Mouse (Mus musculus): ENCODE results near the gene Ascc3. TPM values are rescaled to one million over a fixed set of nuclear protein-coding genes. Genes with fewer than 3 reads are reported as not detected.
A peak's percentile ranks its signal among the peaks of the same experiment; 100 is the strongest.

Ascc3 gene
- total RNA-seq, 1 experiment from 2014 or later: 45.5 TPM

DNA sequence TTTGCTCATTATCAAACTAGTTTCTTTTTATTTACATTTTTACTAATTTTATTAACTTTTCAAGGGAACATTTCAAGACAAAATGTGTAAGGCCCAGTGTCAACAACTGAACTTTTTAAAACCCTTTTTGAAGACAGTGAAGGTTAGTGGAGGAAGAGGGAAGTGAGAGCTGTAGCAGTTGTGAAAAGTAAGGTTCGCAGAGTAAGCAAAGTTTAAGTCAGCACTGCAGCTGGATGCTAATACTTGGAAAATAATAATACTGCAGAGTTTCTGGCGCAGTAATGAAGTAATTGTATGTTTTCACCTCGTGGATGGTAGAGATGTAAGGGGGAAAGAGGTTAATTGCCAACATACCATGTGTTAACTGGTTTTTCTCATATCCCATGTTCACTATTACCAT lies 112.4 kb downstream of the Ascc3 start:
- no peak for ATAC-seq (replicated peaks in 1 of 2; ENCODE audit: insufficient read depth in 1 of 2, low FRiP score in 2 of 2, low TSS enrichment in 1 of 2, low read depth in 1 of 2, poor library complexity in 2 of 2, severe bottlenecking in 2 of 2)

DNA sequence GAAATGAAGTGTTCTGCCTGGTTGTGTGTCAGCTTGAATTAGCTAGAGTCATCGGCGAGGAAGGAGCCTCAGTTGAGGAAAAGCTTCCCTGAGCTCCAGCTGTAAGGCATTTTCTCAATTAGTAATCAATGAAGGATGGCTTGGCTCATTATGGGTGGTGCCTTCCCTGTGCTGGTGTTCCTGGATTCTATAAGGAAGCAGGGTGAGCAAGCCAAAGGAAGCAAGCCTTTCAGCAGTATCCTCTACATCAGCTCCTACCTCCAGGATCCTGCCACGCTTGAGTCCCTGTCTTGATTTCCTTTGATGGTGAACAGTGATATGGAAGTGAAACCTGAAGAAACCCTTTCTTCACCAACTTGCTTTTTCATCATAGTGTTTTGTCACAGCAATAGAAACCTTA lies 118.8 kb downstream of the Ascc3 start:
- no peak for ATAC-seq (replicated peaks in 1 of 2; ENCODE audit: insufficient read depth in 1 of 2, low FRiP score in 2 of 2, low TSS enrichment in 1 of 2, low read depth in 1 of 2, poor library complexity in 2 of 2, severe bottlenecking in 2 of 2)

- ATAC-seq (replicated peaks in 1 of 2; ENCODE audit: insufficient read depth in 1 of 2, low FRiP score in 2 of 2, low TSS enrichment in 1 of 2, low read depth in 1 of 2, poor library complexity in 2 of 2, severe bottlenecking in 2 of 2): no peak
Observed at GRCm38 (mm10) chr10:50711765-50712164, 119.3 kb downstream of the Ascc3 start.

- ATAC-seq (replicated peaks in 1 of 2; ENCODE audit: insufficient read depth in 1 of 2, low FRiP score in 2 of 2, low TSS enrichment in 1 of 2, low read depth in 1 of 2, poor library complexity in 2 of 2, severe bottlenecking in 2 of 2): no peak
Observed at GRCm38 (mm10) chr10:50733459-50733858, 141.0 kb downstream of the Ascc3 start.

GRCm38 (mm10) chr10:50762069-50762468 lies 169.6 kb downstream of the Ascc3 start:
- no peak for ATAC-seq (replicated peaks in 1 of 2; ENCODE audit: insufficient read depth in 1 of 2, low FRiP score in 2 of 2, low TSS enrichment in 1 of 2, low read depth in 1 of 2, poor library complexity in 2 of 2, severe bottlenecking in 2 of 2)

DNA sequence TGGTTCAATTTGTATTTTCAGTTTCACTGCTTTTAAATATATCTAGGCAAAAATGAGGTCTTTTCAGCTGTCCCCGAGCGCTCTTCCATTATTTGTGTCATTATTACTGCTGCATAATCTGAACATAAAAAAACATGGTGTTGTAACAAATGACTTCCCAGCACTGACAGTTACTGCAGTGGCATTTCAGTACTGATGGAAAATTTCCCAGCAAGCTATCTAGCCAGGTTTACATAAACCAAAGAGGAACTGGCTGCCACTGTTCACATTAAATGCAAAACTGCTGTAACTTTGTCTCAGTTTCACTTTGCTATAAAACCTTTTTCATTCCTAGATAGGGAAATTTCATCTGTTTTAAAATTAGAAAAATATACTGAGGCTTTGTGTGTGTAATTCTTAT lies 170.5 kb downstream of the Ascc3 start:
- ATAC-seq (replicated peaks in 1 of 2; ENCODE audit: insufficient read depth in 1 of 2, low FRiP score in 2 of 2, low TSS enrichment in 1 of 2, low read depth in 1 of 2, poor library complexity in 2 of 2, severe bottlenecking in 2 of 2): peak; percentile 85 to 86

- ATAC-seq (replicated peaks in 1 of 2; ENCODE audit: insufficient read depth in 1 of 2, low FRiP score in 2 of 2, low TSS enrichment in 1 of 2, low read depth in 1 of 2, poor library complexity in 2 of 2, severe bottlenecking in 2 of 2): peak in 1 of 2 experiments; percentile 34; a peak in 1 of 4 replicates
Observed at GRCm38 (mm10) chr10:50763457-50764310, 171.2 kb downstream of the Ascc3 start.

DNA sequence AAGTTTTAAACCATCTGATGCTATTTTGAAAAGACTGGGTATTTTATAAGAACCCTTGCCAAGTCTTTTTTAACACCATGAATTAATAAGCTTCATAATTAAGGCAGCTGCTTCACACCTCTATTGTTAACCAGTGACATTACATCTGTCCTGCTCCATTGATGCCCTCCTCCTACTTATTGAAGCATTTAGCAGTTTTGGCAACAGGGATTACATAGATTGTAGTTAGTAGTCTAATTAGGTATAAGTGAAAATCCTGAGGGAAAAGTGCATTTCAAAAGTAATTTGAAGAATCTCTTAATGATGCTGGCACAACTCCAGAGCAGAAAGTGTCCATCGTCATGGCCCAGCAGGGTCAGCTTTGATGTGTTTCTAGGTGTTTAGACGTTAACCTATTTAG lies 180.3 kb downstream of the Ascc3 start:
- ATAC-seq (replicated peaks in 1 of 2; ENCODE audit: insufficient read depth in 1 of 2, low FRiP score in 2 of 2, low TSS enrichment in 1 of 2, low read depth in 1 of 2, poor library complexity in 2 of 2, severe bottlenecking in 2 of 2): no peak

GRCm38 (mm10) chr10:50773846-50774245 lies 181.4 kb downstream of the Ascc3 start:
- ATAC-seq (replicated peaks in 1 of 2; ENCODE audit: insufficient read depth in 1 of 2, low FRiP score in 2 of 2, low TSS enrichment in 1 of 2, low read depth in 1 of 2, poor library complexity in 2 of 2, severe bottlenecking in 2 of 2): no peak

GRCm38 (mm10) chr10:50792840-50793239 lies 200.4 kb downstream of the Ascc3 start:
- no peak for ATAC-seq (replicated peaks in 1 of 2; ENCODE audit: insufficient read depth in 1 of 2, low FRiP score in 2 of 2, low TSS enrichment in 1 of 2, low read depth in 1 of 2, poor library complexity in 2 of 2, severe bottlenecking in 2 of 2)

- no peak for ATAC-seq (replicated peaks in 1 of 2; ENCODE audit: insufficient read depth in 1 of 2, low FRiP score in 2 of 2, low TSS enrichment in 1 of 2, low read depth in 1 of 2, poor library complexity in 2 of 2, severe bottlenecking in 2 of 2)
Observed at GRCm38 (mm10) chr10:50801594-50801993, 209.1 kb downstream of the Ascc3 start.

GRCm38 (mm10) chr10:50802380-50802779 lies 209.9 kb downstream of the Ascc3 start:
- no peak for ATAC-seq (replicated peaks in 1 of 2; ENCODE audit: insufficient read depth in 1 of 2, low FRiP score in 2 of 2, low TSS enrichment in 1 of 2, low read depth in 1 of 2, poor library complexity in 2 of 2, severe bottlenecking in 2 of 2)

GRCm38 (mm10) chr10:50806166-50806565 lies 213.7 kb downstream of the Ascc3 start:
- no peak for ATAC-seq (replicated peaks in 1 of 2; ENCODE audit: insufficient read depth in 1 of 2, low FRiP score in 2 of 2, low TSS enrichment in 1 of 2, low read depth in 1 of 2, poor library complexity in 2 of 2, severe bottlenecking in 2 of 2)

DNA sequence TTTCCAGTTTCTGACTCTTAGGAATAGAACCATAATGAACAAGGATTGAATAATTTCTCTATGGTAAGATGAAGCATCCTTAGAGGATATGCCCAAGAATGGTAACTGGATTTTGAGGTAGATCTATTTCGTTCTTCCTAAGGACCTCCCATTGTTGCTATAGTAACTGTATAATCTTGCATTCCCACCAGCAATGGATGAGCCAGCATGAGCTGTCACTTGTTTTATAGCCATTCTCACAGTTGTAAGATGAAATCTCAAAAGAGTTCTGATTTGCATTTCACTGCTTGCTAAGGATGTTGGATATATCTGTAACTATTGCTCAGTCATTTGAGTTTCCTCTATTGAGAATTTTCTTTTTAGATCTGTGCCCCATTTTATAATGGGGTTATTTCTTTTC lies 229.9 kb downstream of the Ascc3 start:
- ATAC-seq (replicated peaks in 1 of 2; ENCODE audit: insufficient read depth in 1 of 2, low FRiP score in 2 of 2, low TSS enrichment in 1 of 2, low read depth in 1 of 2, poor library complexity in 2 of 2, severe bottlenecking in 2 of 2): no peak

DNA sequence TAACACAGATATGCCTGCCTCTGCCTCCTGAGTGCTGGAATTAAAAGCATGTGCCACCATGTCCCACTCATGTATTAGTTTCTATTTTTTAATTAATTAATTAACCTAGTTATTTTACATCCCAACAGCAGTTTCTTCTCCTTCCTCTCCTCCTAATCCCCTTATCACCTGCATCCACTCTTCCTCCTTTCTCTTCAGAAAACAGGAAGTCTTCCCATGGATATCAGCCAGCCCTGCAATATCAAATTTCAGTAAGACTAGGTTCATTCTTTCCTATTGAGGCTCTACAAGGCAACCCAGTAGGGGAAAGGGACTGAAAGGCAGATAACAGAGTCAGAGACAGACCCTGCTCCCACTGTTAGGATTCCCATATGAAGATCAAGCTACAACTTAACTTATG lies 234.4 kb downstream of the Ascc3 start:
- no peak for ATAC-seq (replicated peaks in 1 of 2; ENCODE audit: insufficient read depth in 1 of 2, low FRiP score in 2 of 2, low TSS enrichment in 1 of 2, low read depth in 1 of 2, poor library complexity in 2 of 2, severe bottlenecking in 2 of 2)

DNA sequence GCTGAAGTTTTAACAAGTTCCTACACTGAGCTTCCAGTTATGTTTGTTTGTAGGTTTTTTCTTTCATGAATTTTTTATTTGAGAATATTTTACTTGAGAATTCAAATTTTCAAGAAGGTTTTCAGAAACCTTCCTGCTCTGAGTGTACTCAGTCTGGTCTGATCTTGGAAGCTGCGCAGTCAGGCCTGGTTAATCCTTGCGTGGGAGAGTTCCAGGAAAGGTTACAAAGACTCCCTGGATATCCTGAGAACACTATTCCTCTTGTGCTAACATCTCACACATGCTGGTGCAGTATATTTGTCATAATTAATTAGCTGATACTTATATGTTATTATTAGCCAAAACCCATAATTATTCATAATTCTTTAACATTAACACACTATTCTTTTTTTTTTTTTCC lies 242.1 kb downstream of the Ascc3 start:
- no peak for ATAC-seq (replicated peaks in 1 of 2; ENCODE audit: insufficient read depth in 1 of 2, low FRiP score in 2 of 2, low TSS enrichment in 1 of 2, low read depth in 1 of 2, poor library complexity in 2 of 2, severe bottlenecking in 2 of 2)

- no peak for ATAC-seq (replicated peaks in 1 of 2; ENCODE audit: insufficient read depth in 1 of 2, low FRiP score in 2 of 2, low TSS enrichment in 1 of 2, low read depth in 1 of 2, poor library complexity in 2 of 2, severe bottlenecking in 2 of 2)
Observed at GRCm38 (mm10) chr10:50843363-50843762, 250.9 kb downstream of the Ascc3 start.

GRCm38 (mm10) chr10:50868202-50868601 lies 275.7 kb downstream of the Ascc3 start:
- ATAC-seq (replicated peaks in 1 of 2; ENCODE audit: insufficient read depth in 1 of 2, low FRiP score in 2 of 2, low TSS enrichment in 1 of 2, low read depth in 1 of 2, poor library complexity in 2 of 2, severe bottlenecking in 2 of 2): no peak

DNA sequence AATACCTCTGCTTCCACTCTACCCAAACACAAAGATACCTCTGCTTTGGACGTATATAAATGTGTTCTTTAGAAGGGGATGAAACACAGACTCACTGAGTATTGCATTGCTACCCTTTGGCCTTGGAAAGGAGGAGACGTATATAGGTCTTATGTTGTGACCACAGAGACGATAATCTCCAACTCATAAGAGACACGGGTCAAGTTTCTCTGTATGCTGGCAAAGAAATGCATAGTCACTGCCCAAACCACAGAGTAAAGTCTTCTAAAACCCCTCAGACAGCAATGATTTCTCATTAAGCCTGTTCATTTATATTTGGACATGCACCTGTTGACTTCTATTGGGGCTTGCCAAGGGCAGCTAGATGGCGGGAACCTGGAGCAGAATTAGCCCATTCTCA lies 284.5 kb downstream of the Ascc3 start:
- ATAC-seq (replicated peaks in 1 of 2; ENCODE audit: insufficient read depth in 1 of 2, low FRiP score in 2 of 2, low TSS enrichment in 1 of 2, low read depth in 1 of 2, poor library complexity in 2 of 2, severe bottlenecking in 2 of 2): peak; percentile 48 to 59; a peak in 1 of 4 replicates
